Mouse (Mus musculus): Measurements from ENCODE around the gene Myod1. TPM values are rescaled to one million over a fixed set of nuclear protein-coding genes. Genes with fewer than 3 reads are reported as not detected.
A peak's percentile ranks its signal among the peaks of the same experiment; 100 is the strongest.

The Myod1 gene
- polyA plus RNA-seq, 1 experiment from 2014 or later, result not detected

DNA sequence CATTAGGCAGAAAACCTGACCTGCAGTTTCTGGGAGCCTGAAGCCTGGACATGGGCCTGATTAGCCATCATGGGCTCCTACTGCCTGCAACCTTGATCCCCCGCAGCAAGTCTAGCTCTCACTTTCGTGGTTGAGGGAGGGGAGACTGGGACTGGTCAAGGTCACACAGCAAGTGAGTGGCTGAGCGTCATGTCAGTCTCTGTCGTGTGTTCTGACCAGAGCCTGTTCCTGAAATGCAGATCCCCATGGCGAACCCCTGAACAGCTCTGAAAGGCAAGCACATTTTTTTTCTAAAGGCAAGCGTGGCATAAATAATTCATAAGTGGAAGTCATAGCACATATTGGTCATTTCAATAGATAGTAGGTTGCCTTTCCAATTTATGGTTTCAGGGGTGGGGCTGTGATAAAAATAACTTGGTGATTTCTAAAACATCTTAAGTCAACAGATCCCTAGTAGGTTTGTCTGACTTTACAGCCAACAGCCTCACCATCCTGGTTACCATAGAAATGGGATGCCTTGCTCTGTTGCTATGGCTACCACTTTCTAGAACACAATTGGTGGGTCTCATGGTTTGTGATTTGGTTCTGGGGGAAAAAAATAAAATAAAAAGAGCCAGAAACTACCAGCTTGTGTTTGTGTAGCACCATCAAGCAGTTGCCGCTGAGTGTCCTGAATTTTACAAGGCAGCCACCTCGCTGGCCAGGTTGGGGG, 45.9 kb downstream of the Myod1 start:
- WGBS, result 34% methylated on average over 8 of the region's 8 CpGs
- Histone ChIP-seq H3K27ac (replicated peaks) (peak overlapping the region; percentile 80), H3K4me2 (replicated peaks) (peak overlapping the region; percentile 21), H3K27me3 (no peaks in the 10 kb centered on the region), H3K4me3 (no peak overlapping the region), H3K9ac (replicated peaks) (no peak overlapping the region), H3K4me1 (peaks cover 26% of the 10 kb centered on the region), H3K9me3 (no peaks in the 10 kb centered on the region), H3K36me3 (no peaks in the 10 kb centered on the region)
- ATAC-seq (ENCODE audit: low FRiP score, low read depth), result peak; percentile 47

DNA sequence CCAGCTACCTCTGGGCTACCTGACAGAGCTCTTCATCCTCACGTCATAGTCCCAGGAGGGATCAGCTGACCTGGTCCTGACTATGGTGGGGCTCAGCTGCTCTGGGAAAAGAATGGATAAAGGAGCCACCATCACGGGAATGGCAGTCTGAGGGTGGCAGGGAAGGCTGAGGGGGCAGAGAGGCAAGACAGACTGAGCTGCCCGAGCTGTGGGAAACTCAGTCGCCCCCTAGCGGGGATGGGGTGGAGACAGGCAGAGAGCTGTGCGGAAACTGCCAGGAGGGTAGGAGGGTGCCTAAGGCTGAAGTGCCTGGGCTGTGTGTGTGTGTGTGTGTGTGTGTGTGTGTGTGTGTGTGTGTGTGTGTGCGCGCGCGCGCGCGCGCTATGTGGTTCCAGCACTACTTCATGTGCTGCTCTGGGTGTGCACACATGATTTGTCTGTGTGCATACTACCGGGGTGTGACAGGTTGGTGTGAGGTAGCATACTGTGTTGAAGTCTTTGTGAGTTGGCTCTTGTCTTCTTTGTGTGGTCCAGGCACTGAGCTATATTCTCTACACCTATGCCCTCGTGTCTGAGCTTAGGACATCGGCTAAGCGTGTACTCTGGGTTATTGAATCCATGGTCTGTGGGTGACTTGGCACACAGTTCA, 46.6 kb downstream of the Myod1 start:
- peaks cover 26% of the 10 kb centered on the region for H3K4me1 ChIP-seq

DNA sequence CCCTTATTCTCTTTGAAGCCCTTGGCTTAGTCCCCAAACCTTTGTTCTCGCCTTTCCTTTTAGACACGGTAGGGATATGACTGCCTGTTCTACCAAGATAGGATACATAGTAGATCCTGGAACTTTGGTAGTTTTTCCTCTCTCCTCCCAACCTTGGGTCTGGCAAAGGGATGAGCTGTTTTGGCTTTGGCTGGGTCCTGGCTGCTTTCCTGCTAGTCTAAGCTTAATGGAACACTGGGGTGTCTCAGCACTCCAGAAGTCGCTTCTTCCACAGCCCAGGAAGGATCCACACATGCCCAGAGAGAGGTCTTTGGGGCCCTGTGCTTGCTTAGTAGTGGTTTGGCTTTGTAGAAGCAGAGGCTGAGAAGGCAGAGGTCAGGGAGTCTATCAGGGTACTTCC, 47.7 kb downstream of the Myod1 start:
- no peak for ATAC-seq (ENCODE audit: low FRiP score, low read depth)
- Histone ChIP-seq H3K36me3 (no peaks in the 10 kb centered on the region), H3K9me3 (no peaks in the 10 kb centered on the region), H3K27me3 (no peaks in the 10 kb centered on the region), H3K4me3 (no peak overlapping the region), H3K4me2 (replicated peaks) (no peak overlapping the region), H3K4me1 (peaks cover 26% of the 10 kb centered on the region), H3K9ac (replicated peaks) (no peak overlapping the region), H3K27ac (replicated peaks) (no peak overlapping the region)
- WGBS, result 65% methylated on average over 3 of the region's 3 CpGs

More for the DNA sequence above, 46.6 kb downstream of the Myod1 start:
- WGBS, result 53% methylated on average over 16 of the region's 18 CpGs
- Histone ChIP-seq H3K27ac (replicated peaks) (peak overlapping the region; percentile 80), H3K36me3 (no peaks in the 10 kb centered on the region), H3K9ac (replicated peaks) (no peak overlapping the region), H3K27me3 (no peaks in the 10 kb centered on the region), H3K4me3 (no peak overlapping the region), H3K4me2 (replicated peaks) (peak overlapping the region; percentile 21), H3K9me3 (no peaks in the 10 kb centered on the region)
- ATAC-seq (ENCODE audit: low FRiP score, low read depth), result peak; percentile 79

DNA sequence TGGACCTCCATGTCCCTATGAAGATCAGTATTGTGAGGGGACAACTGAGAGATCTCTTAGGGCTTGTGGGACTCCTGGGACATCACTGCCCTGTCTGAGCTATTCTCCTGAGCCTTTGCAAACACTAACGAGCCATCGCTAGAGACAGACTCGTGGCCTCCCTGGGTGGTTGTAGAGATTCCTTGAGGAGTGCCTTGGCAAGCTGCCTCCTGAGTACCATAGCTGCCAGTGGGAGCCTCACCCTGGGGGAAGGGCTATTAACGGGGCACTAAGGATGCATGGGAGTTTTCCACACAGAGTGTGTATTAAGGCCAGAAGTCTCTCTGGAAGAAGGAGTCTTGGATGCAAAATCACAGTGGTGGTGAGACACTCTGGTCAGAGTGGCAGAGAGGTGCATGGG, 48.7 kb downstream of the Myod1 start:
- H3K27me3 ChIP-seq, result no peaks in the 10 kb centered on the region
- no peaks in the 10 kb centered on the region for H3K9me3 ChIP-seq
- no peak overlapping the region for H3K27ac ChIP-seq (replicated peaks)
- H3K9ac ChIP-seq (replicated peaks), result no peak overlapping the region
- H3K4me3 ChIP-seq, result no peak overlapping the region
- 75% methylated on average over 4 of the region's 4 CpGs for WGBS
- H3K36me3 ChIP-seq, result no peaks in the 10 kb centered on the region
- no peak overlapping the region for H3K4me2 ChIP-seq (replicated peaks)
- H3K4me1 ChIP-seq, result peaks cover 26% of the 10 kb centered on the region
- ATAC-seq (ENCODE audit: low FRiP score, low read depth), result no peak

Other genes with a start within 250 kb of the Myod1 start
- 1.5 and 1.7 TPM in 2 replicates for gene Abcc8, start 196.4 kb upstream of the Myod1 start, polyA plus RNA-seq (2016; fragmentation: Nextera tagmentation; extraction: Ambion mirVana)
- 2.0 and 2.5 TPM in 2 replicates for gene Ush1c, start 138.0 kb upstream of the Myod1 start, polyA plus RNA-seq (2016; fragmentation: Nextera tagmentation; extraction: Ambion mirVana)
- gene Otog, start 135.5 kb upstream of the Myod1 start, polyA plus RNA-seq (2016; fragmentation: Nextera tagmentation; extraction: Ambion mirVana), result 0.12 and 0.15 TPM in 2 replicates
- 7.1 and 9.5 TPM in 2 replicates for gene Kcnc1, start 20.0 kb downstream of the Myod1 start, polyA plus RNA-seq (2016; fragmentation: Nextera tagmentation; extraction: Ambion mirVana)